Mouse (Mus musculus) urinary bladder, postnatal 4 days (tissue): ENCODE data around the gene Pik3r6.

Source experiments
- DNase-seq, 2 experiments: peaks; one replicate each; pipeline ENCODE4 v3.0.0; 2021 to 2022; ENCODE audit warnings: low spot score in 2 of 2

Gene Pik3r6

DNA sequence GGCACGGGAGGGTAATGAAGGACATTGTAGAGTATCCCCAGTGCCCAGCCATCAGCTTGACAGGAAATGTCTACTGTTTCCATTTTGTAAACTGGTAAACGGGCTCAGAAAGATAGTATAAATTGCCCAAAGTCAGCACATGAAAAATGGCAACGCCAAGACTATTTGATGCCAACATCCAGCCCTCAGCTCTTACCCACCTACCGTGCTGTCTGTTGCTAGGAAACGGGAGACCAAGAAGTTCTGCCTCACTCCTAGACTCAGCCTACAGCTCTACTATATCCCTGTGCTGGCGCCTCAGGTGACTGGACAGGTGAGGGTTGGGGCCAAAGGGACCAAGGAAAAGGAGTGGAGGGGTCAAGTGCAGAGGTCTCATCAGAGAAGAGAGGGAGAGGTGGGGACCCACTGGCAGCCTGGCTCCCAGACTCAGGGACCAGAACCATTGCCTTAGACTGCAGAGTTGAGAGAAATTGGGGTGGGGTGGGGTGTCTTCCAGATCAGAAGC, 31.2 kb downstream of the Pik3r6 start:
- DNase-seq = no peak

DNA sequence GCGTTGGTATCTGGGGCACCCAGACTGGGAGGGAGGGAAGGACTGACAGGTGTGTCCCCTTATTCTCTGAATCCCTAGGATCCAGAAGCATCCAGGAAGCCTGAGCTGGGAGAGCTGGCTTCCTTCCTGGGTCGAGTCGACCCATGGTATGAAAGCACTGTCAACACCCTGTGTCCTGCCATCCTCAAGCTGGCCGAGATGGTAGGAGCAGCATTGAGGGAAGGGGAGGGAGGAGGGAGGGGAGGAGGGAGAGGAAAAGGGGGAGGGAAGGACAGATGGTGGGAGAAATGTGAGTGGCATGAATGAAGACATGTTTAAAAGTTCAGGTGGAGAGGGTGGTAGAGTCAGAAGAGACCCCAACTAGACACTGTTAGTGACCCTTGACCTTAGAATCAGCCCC, 33.2 kb downstream of the Pik3r6 start:
- no peak for DNase-seq

DNA sequence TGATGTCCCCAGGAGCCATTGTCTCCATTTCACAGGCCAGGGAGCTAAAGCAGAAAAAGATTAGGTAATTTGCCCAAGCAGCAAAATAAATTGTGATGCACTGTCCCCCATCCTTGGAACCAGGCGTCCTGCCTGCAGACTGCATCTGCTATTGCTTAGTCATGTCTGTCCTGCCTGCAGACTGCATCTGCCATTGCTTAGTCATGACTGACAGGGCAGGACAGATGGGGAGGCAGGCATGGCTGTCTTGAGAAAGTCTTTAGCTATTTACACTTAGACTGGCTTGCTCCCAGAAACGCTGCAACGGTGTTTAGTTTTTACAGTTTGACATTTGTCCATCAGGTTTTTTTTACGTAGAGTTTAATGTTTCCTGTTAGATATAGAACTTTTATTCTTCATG, 33.6 kb downstream of the Pik3r6 start:
- DNase-seq = no peak

DNA sequence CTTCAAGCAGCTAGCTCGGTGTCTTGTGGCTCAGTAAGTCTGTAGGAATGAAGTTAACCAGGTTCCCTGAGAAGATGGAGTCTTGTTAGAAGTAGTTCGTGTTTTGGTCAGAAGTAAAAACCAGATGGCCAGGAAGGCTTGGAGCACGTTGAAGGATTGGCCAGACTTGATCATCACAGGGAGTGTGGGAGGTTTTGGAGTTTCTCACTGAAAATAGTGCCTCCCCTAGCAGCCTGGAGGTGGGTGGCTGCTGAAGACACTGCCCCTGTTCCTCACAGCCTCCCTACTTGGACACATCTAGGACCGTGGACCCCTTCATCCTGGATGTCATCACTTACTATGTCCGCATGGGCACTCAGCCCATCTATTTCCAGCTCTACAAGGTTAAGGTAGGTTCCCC, 36.8 kb downstream of the Pik3r6 start:
- DNase-seq = no peak

GRCm38 (mm10) chr11:68544554-68544953, 41.7 kb downstream of the Pik3r6 start:
- DNase-seq = no peak

DNA sequence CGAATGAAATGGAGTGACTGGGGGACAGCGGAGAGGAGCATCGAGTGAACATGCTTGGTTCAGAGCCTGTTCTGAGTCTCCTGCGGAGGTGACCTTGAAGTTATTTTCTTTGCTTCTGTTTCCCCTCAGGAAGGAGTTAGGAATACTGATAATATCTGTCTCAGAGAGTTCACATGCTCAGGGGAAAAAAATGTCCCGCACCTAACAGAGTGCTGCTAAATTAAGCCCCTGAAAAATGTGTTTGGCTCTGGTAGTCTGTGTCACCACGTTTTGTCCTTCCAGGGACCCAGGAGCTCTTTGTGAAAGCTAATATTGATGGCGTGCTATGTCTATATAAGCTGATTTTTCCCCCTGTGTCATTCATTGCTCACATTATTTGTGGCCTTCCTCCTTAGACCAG, 42.4 kb downstream of the Pik3r6 start:
- no peak for DNase-seq

DNA sequence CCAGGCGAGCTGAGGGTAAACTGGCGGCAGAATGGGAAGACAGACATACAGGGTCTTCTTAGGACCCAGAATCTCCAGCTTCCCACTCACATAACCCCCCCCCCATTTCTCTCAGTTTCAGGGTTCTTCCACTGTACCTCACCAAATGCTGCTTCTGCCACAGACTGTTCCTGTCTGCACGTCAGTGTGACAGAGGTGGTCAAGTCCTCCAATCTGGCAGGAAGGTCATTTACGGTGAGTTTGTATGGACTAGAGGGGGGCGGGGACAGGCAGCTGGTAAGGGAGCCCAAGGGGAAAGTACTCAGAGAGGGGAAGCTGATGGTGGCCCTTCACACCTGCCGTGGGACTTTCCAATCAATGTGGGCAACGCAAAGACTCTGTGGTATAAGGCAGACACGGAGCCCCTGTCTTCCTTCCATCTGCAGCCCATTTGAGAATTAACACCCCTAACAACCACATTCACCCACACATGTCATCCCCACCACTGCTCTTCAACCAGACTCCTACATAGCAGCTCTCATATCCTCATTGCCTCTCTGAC, 42.9 kb downstream of the Pik3r6 start:
- DNase-seq = no peak

GRCm38 (mm10) chr11:68547484-68547883, 44.7 kb downstream of the Pik3r6 start:
- DNase-seq = no peak

- no peak for DNase-seq
Measured at GRCm38 (mm10) chr11:68549597-68549996, 46.8 kb downstream of the Pik3r6 start.

GRCm38 (mm10) chr11:68550358-68550757, 47.5 kb downstream of the Pik3r6 start:
- no peak for DNase-seq

DNA sequence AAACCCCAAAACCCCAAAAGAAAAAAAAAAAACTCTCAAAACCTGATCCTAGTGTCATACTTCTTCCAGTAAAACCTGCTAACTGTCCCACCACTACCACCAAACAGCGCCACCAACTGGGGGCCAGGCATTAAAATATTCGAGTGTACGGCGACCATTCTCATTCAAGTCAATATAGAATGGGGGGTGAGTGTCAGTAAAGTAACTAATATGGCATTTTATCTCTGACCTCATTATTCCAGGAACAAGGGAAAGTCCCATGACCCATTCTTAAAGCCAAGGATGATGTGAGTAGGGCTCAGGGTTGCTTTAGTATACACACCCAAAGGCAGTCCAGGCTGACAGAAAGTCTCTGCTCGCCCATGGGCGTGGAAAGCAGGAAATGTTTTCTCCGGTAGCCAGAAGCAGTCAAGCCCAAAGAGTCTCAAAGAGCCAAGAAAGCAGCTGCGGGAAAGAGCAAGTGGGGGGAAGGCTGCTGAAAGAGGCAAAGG, 51.2 kb downstream of the Pik3r6 start:
- no peak for DNase-seq

DNA sequence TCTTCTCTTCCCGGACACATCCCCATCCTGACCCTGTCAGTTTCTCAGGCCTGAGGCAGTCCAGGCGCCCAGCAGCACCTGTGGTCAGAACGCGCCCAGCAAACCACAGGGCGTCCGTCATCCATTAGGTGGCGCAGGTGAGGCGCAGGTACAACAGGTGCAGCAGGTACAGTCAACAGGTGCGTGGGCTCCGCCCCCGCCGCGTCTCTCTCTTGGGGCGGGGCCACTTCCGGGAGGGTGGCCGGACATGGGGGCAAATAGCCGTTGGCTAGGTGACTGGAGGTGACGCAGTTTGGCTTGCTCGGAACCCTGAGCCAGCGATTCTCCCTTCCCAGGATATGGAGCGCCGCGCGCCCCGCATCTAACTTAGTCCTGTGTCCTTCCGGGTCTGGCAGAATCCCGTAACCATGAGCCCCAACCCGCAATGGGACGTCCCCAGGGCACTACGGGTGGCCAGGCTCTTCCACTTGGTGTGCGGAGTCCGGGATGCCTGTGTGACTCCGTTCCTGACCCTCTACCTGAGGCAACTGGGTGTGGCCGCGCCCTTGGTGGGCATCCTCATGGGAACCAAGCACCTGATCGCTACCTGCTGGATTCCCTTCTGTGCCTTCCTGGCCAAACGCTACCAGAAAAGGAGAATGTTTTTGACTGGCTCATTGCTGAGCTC, 53.2 kb downstream of the Pik3r6 start, which contains the start of gene Mfsd6l:
Gene Mfsd6l (plus strand): TSS at position 269 of the 667 bp plus-strand sequence.
- DNase-seq = peak in 1 of 2 experiments; percentile 72

DNA sequence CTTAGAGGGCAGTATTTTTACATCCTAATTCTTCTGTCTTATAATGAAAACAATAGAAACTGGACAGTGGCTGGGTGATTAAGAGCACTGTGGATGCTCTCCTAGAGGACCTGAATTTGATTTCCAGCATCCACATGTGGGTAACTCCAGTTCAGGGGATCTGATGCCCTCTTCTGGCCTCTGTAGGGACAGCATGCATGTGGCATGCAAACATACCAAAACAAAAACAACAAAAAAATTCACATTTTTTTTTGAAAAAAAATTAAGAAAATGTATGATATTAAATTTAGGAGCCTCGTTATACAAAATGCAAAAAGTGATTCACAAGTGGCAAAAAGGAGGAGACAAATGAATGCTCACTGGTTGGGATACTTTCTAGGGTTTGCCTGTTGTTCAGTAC, 56.7 kb downstream of the Pik3r6 start:
- no peak for DNase-seq

DNA sequence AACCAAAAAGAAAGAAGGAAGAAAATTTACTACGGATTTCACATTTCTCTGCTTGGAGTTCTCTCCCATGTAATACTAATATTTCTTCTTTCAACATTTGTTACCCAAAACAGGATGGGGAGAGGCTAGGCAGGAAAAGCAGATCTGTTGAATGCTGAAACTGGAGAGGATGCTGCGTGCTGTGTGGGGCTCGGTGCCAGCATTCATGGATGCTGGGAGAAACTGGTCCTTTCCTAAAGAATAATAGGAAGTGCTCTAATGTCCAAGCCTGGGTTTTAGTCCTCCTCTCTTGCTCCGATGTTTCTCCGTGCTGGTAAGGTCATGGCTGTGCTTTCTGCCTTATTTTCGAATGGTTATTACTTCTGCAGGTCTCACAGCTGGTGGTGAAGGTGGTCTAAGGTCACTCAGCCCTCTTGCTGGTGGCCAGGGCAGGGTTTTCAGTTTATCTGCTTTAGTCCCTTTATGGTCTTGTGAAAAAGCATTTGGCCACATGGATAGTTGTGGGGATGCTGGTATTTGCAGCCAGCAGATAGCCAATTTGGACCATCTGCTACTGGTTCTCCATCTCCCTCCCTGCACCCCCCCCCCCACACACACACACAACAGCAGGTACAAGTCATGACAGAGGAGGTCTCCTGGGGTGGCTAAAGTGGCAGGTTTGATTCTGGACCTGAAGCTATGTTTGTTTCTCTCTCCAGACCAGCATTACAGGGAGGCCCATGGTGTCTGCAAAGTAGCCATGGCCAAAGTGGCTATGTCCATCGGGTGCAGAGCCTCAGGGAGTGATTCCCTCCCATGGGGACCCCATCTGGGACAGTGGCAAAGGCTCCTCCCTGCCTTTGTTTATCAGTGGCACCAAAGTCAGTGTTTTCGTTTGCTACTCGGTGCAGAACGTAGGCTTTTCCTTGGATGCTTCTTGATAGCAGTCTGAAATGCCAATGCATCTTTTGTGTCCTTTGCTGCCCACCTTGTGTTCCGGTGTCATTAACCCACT, 59.4 kb downstream of the Pik3r6 start:
- DNase-seq = no peak

- DNase-seq = no peak
Measured at GRCm38 (mm10) chr11:68564356-68565031, 61.7 kb downstream of the Pik3r6 start.

GRCm38 (mm10) chr11:68565032-68565429, 62.2 kb downstream of the Pik3r6 start:
- no peak for DNase-seq

DNA sequence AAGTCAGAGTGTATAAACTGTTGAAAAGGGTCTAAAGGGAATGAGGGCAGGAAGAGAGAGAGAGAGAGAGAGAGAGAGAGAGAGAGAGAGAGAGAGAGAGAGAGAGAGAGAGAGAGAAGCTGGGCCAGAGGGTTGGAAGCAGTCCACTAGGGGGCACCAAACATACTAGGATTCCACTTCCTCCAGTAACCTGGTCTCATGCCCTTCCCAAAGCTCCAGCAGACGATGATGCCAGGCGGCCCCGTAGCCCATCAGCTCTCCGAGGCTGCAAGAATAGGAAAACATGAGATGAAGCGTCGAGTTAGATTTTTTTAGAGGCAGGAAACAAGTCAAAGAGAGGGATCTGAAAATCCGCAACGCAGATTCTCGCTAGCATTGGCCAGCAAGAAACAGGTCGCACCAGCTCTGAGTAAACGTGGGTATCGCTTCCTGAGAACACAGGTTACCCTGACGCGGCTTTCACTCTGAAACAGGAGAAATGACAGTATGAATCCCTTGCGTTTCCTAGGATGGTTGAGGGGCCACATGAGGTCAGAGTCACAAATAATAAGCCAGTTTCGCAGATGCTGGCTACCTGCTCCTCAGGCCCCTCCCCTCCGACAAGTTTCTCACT, 63.7 kb downstream of the Pik3r6 start:
- DNase-seq = peak; percentile 55 to 79

- DNase-seq = no peak
Measured at GRCm38 (mm10) chr11:68570861-68571260, 68.0 kb downstream of the Pik3r6 start.

- no peak for DNase-seq
Measured at GRCm38 (mm10) chr11:68577076-68577475, 74.3 kb downstream of the Pik3r6 start.

- peak in 1 of 2 experiments; percentile 48 for DNase-seq
Measured at GRCm38 (mm10) chr11:68579462-68579881, 76.7 kb downstream of the Pik3r6 start.

- no peak for DNase-seq
Measured at GRCm38 (mm10) chr11:68580566-68580965, 77.7 kb downstream of the Pik3r6 start.
